Mouse (Mus musculus) olfactory bulb, adult 2 months (tissue): ENCODE data around the gene Gpr161.

Experiments
- CTCF ChIP-seq: fragments of 200-500 bp; IDR thresholded peaks from 2 replicates; pipeline ENCODE4 v1.5.1; 2012; ENCODE audit warnings: low read depth, mild to moderate bottlenecking, low read length, moderate library complexity; ENCODE audit not compliant: insufficient read depth
- POLR2A ChIP-seq: fragments of 200-500 bp; IDR thresholded peaks from 2 replicates; pipeline ENCODE4 v1.6.1; 2012; ENCODE audit warnings: mild to moderate bottlenecking, low read depth, low read length, moderate library complexity; ENCODE audit not compliant: insufficient read depth

DNA sequence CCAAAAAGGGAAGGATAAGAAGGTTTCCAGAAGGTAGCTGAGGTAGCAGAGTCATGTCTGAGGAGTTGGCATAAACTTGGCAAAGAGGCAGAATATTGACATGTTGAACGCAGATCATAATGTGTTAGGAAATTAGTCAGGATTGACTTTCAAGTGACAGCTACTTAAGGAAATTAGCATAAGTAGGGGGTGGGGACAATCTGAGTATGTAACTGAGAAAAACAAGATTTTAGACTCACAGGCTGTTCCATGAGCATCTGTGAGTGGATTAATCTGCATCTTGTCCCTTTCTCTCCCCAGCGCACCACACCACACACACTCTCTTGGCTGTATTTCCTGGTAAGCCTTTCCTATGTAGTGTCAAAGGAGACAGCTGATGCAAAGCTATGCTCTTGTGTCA lies 6.0 kb downstream of the Gpr161 start:
- TF ChIP-seq CTCF (no peak), POLR2A (no peak)
